In genomic region chr3:99140940-99141854, GRCm38 (mm10) we compare ENCODE assay signal across 8 mouse cellular contexts. TPM values are rescaled to one million over a fixed set of nuclear protein-coding genes. Genes with fewer than 3 reads are reported as not detected.
DNase-seq lines count a peak whose midpoint lies in the region; ATAC-seq lines count a peak whose summit lies in the region.

TSS of gene Wars2 (plus strand) at chr3:99141068.

- intact Hi-C loops in gastrocnemius, postnatal 14 days (cut with DNase I; ENCODE audit: low total_unique reads) = no loop called here
- intact Hi-C loops in left cerebral cortex, postnatal 10 days (cut with DNase I) = no loop called here

- DNase-seq in adrenal gland, adult (ENCODE audit: inconsistent age in 2 of 2, low spot score in 1 of 2) = peak; percentile 95 to 98
- DNase-seq in embryo, embryonic 10.5 days (ENCODE audit: low spot score) = peak; percentile 95
- peak; percentile 92 for DNase-seq in gastrocnemius, postnatal 14 days
- DNase-seq in left cerebral cortex, postnatal 10 days (ENCODE audit: extremely low spot score in 1 of 2, low spot score in 2 of 2) = peak; percentile 92 to 95
- peak; percentile 95 for DNase-seq in right cerebral cortex, postnatal 25 days
- DNase-seq in urinary bladder, postnatal 4 days (ENCODE audit: low spot score in 2 of 2) = peak; percentile 89 to 92

- peak; percentile 90 for ATAC-seq in inflammation-experienced regulatory T-cells, adult 6 months
- peak; percentile 98 for ATAC-seq in megakaryocyte-erythroid progenitor cell, adult 5-6 weeks (replicated peaks; ENCODE audit: low FRiP score, low TSS enrichment, poor library complexity, severe bottlenecking)

RNA-seq across cellular contexts. Expression of gene Wars2, which starts in this region (rescaled TPM):
- 1 to 10 TPM; 4.9 to 5.6 TPM for total RNA-seq in gastrocnemius, postnatal 14 days (2021)
- 10 to 100 TPM in 1 of 3 experiments, 1 to 10 TPM in 2; 6.0 to 11.5 (median 6.7) TPM for polyA plus RNA-seq in inflammation-experienced regulatory T-cells, adult 6 months (2017; shearing (Covaris generic))
- 1 to 10 TPM; 6.9 to 8.1 TPM for total RNA-seq in left cerebral cortex, postnatal 10 days (2021)
- 12.6 and 13.0 TPM in 2 replicates for total RNA-seq in megakaryocyte-erythroid progenitor cell, adult 5-6 weeks (2014; fragmentation: Nextera tagmentation)
- total RNA-seq in megakaryocyte-erythroid progenitor cell, adult 5-6 weeks (2017) = 3.3 and 6.6 TPM in 2 replicates

Comparison
In these comparisons a context has a peak if more than half of its experiments do, and no peak if none do; other contexts are left out.
1. Peak in every context shown above with its lines: DNase-seq and ATAC-seq.